Comparison of ENCODE assay signal across 10 mouse cellular contexts in genomic region chr14:20607396-20608126, GRCm38 (mm10). TPM values are rescaled to one million over a fixed set of nuclear protein-coding genes. Genes with fewer than 3 reads are reported as not detected.
DNase-seq lines count a peak whose midpoint lies in the region; ATAC-seq and TF ChIP-seq lines count a peak whose summit lies in the region.
"Had no signal": no experiment of that assay in that cellular context is flagged by ENCODE, and none has a peak within 500 bp of the region (broad histone marks: within the 10 kb centered on the region; RNA-seq: fewer than 3 reads in every experiment).

No protein-coding gene starts in this region.

- DNase-seq in embryonic facial prominence, embryonic 14.5 days (ENCODE audit: low spot score), result peak; percentile 47
- no peak for DNase-seq in embryonic facial prominence, embryonic 10.5 days (ENCODE audit: low spot score)
- DNase-seq in lung, adult 18-20 months, result peak; percentile 41 to 64
- no peak for DNase-seq in right cerebral cortex, postnatal 36 days (ENCODE audit: low spot score in 2 of 2)

- H3K36me3 ChIP-seq in embryonic facial prominence, embryonic 14.5 days (ENCODE audit: control insufficient read depth, insufficient read depth, low read length), result peaks cover 6% of the 10 kb centered on the region; the same call in 1 of the 2 replicates
- H3K36me3 ChIP-seq in embryonic facial prominence, embryonic 10.5 days (replicated peaks), result peaks cover 32% of the 10 kb centered on the region
- H3K36me3 ChIP-seq in C2C12 (ENCODE audit: control insufficient read depth, insufficient read depth), result no peaks in the 10 kb centered on the region
- H3K36me3 ChIP-seq in heart, embryonic 13.5 days, result peaks cover 16% of the 10 kb centered on the region

- peak overlapping the region; percentile 65 for H3K27ac ChIP-seq in embryonic facial prominence, embryonic 14.5 days (replicated peaks; ENCODE audit: low read depth, low read length)
- no peak overlapping the region for H3K27ac ChIP-seq in embryonic facial prominence, embryonic 10.5 days (replicated peaks)
- H3K27ac ChIP-seq in heart, embryonic 13.5 days (replicated peaks), result peak overlapping the region; percentile 37

- 74% methylated on average over 9 of the region's 9 CpGs for WGBS in embryonic facial prominence, embryonic 14.5 days
- 89% methylated on average over 9 of the region's 9 CpGs for WGBS in embryonic facial prominence, embryonic 10.5 days
- WGBS in heart, embryonic 13.5 days, result 70% methylated on average over 9 of the region's 9 CpGs

- no peaks in the 10 kb centered on the region for H3K79me2 ChIP-seq in C2C12 (ENCODE audit: control insufficient read depth, insufficient read depth)

- TF ChIP-seq CTCF in C2C12 (IDR thresholded peaks at IDR 0.05; ENCODE audit: control insufficient read depth, insufficient read depth, insufficient read length), result no peak

- H3K4me2 ChIP-seq in embryonic facial prominence, embryonic 14.5 days (ENCODE audit: low read depth, low read length), result no peak overlapping the region
- no peak overlapping the region for H3K4me2 ChIP-seq in heart, embryonic 13.5 days

- H3K4me1 ChIP-seq in embryonic facial prominence, embryonic 14.5 days (ENCODE audit: control insufficient read depth, insufficient read depth, low read length), result no peaks in the 10 kb centered on the region; the same call in 1 of the 2 replicates
- no peaks in the 10 kb centered on the region for H3K4me1 ChIP-seq in embryonic facial prominence, embryonic 10.5 days
- peaks cover 29% of the 10 kb centered on the region for H3K4me1 ChIP-seq in heart, embryonic 13.5 days

- no peak overlapping the region for H3K4me3 ChIP-seq in embryonic facial prominence, embryonic 14.5 days (ENCODE audit: low read depth, low read length)
- H3K4me3 ChIP-seq in embryonic facial prominence, embryonic 10.5 days, result no peak overlapping the region
- no peak overlapping the region for H3K4me3 ChIP-seq in C2C12 (ENCODE audit: insufficient read depth, poor library complexity, severe bottlenecking)
- no peak overlapping the region for H3K4me3 ChIP-seq in heart, embryonic 13.5 days

- no peaks in the 10 kb centered on the region for H3K27me3 ChIP-seq in embryonic facial prominence, embryonic 14.5 days (replicated peaks; ENCODE audit: control insufficient read depth, insufficient read depth, low read length)
- H3K27me3 ChIP-seq in embryonic facial prominence, embryonic 10.5 days (replicated peaks; ENCODE audit: low read depth, poor library complexity, severe bottlenecking), result no peaks in the 10 kb centered on the region
- H3K27me3 ChIP-seq in C2C12 (ENCODE audit: control insufficient read depth, insufficient read depth, insufficient read length), result no peaks in the 10 kb centered on the region
- no peaks in the 10 kb centered on the region for H3K27me3 ChIP-seq in heart, embryonic 13.5 days (replicated peaks)
- H3K27me3 ChIP-seq: CH12.LX had no signal

- H3K79me3 ChIP-seq in C2C12 (ENCODE audit: low read depth), result peaks cover 3% of the 10 kb centered on the region

- no peak overlapping the region for H3K9ac ChIP-seq in embryonic facial prominence, embryonic 14.5 days (ENCODE audit: low read depth, low read length)
- no peak overlapping the region; the same call in 1 of the 2 replicates for H3K9ac ChIP-seq in heart, embryonic 13.5 days

- H3ac ChIP-seq in C2C12 (ENCODE audit: control insufficient read depth, insufficient read length, low read depth), result no peak overlapping the region

- no peaks in the 10 kb centered on the region for H3K9me3 ChIP-seq in embryonic facial prominence, embryonic 14.5 days (ENCODE audit: control insufficient read depth, low read length)
- no peaks in the 10 kb centered on the region for H3K9me3 ChIP-seq in embryonic facial prominence, embryonic 10.5 days
- no peaks in the 10 kb centered on the region for H3K9me3 ChIP-seq in heart, embryonic 13.5 days

- no peak for ATAC-seq in embryonic facial prominence, embryonic 14.5 days (ENCODE audit: low read depth)
- ATAC-seq in heart, embryonic 13.5 days (ENCODE audit: extremely low read depth, insufficient number of reproducible peaks, low FRiP score, low TSS enrichment), result no peak
- no peak for ATAC-seq in megakaryocyte, adult 5-6 weeks (ENCODE audit: poor library complexity, severe bottlenecking)
- no peak for ATAC-seq in erythroblast, adult 5-6 weeks (replicated peaks; ENCODE audit: low FRiP score, poor library complexity, severe bottlenecking)
- ATAC-seq: hindbrain, embryonic 16.5 days had no signal

TF ChIP-seq in C2C12, 6 proteins besides CTCF, POLR2A, EP300 and RAD21:
- TF ChIP-seq MYOD1 (IDR thresholded peaks at IDR 0.05; ENCODE audit: control insufficient read depth, insufficient read length, low read depth), result no peak
- TF ChIP-seq MYOG (IDR thresholded peaks at IDR 0.05; ENCODE audit: control insufficient read depth, extremely low read depth, insufficient read length), result no peak
- no peak for TF ChIP-seq MAX (IDR thresholded peaks at IDR 0.05)
- TF ChIP-seq USF1 (IDR thresholded peaks at IDR 0.05; ENCODE audit: low read depth), result no peak
- TF ChIP-seq FOSL1 (IDR thresholded peaks at IDR 0.05; ENCODE audit: insufficient read depth, low read length, poor library complexity, severe bottlenecking), result no peak
- peak; percentile 58 for TF ChIP-seq CEBPB (IDR thresholded peaks at IDR 0.05; ENCODE audit: low read depth)
TF ChIP-seq in C2C12: peak in this region for 1.

RNA-seq across cellular contexts. Expression of gene Usp54, which starts 33.3 kb away (rescaled TPM):
- polyA plus RNA-seq in embryonic facial prominence, embryonic 14.5 days (2014; fragmentation: Nextera tagmentation; extraction: Ambion mirVana), result 7.7 and 8.8 TPM in 2 replicates
- 13.4 and 15.2 TPM in 2 replicates for polyA plus RNA-seq in embryonic facial prominence, embryonic 10.5 days (2016; fragmentation: Nextera tagmentation; extraction: Ambion mirVana)
- polyA plus RNA-seq in C2C12 (2012; fragmentation: generic; extraction: Trizol), result 3.3 TPM
- 3.9 and 5.5 TPM in 2 replicates for polyA plus RNA-seq in heart, embryonic 13.5 days (2015; fragmentation: Nextera tagmentation; extraction: Ambion mirVana)
- total RNA-seq in megakaryocyte, adult 5-6 weeks (2015), result 1.5 and 2.2 TPM in 2 replicates
- 1.8 and 2.5 TPM in 2 replicates for total RNA-seq in megakaryocyte, adult 5-6 weeks (2017)
- total RNA-seq in erythroblast, adult 5-6 weeks (2015; ENCODE audit: low replicate concordance), result 0.58 and 1.7 TPM in 2 replicates
- total RNA-seq in erythroblast, adult 5-6 weeks (2017; ENCODE audit: low replicate concordance), result 2.0 and 3.2 TPM in 2 replicates

RNA-seq across cellular contexts. Expression of gene Myoz1, which starts 48.8 kb away (rescaled TPM):
- 22.8 and 53.2 TPM in 2 replicates for polyA plus RNA-seq in embryonic facial prominence, embryonic 14.5 days (2014; fragmentation: Nextera tagmentation; extraction: Ambion mirVana)
- 0.26 and 0.71 TPM in 2 replicates for polyA plus RNA-seq in embryonic facial prominence, embryonic 10.5 days (2016; fragmentation: Nextera tagmentation; extraction: Ambion mirVana)
- polyA plus RNA-seq in C2C12 (2012; fragmentation: generic; extraction: Trizol), result 0.50 TPM
- polyA plus RNA-seq in heart, embryonic 13.5 days (2015; fragmentation: Nextera tagmentation; extraction: Ambion mirVana), result 14.3 and 19.2 TPM in 2 replicates
- total RNA-seq in megakaryocyte, adult 5-6 weeks (2015), result 0.76 TPM in 1 of 2 replicates, not detected in the other
- total RNA-seq in megakaryocyte, adult 5-6 weeks (2017), result 0.51 TPM in 1 of 2 replicates, not detected in the other
- not detected in 2 replicates for total RNA-seq in erythroblast, adult 5-6 weeks (2015; ENCODE audit: low replicate concordance)
- total RNA-seq in erythroblast, adult 5-6 weeks (2017; ENCODE audit: low replicate concordance), result not detected in 2 replicates

Comparison
In these comparisons a context has a peak if more than half of its experiments do, and no peak if none do; other contexts are left out.
1. DNase-seq: peak in embryonic facial prominence, embryonic 14.5 days (single experiment) and lung, adult 18-20 months (2 of 2); none in embryonic facial prominence, embryonic 10.5 days (single experiment) and right cerebral cortex, postnatal 36 days (0 of 2).